Mouse (Mus musculus) G1E (cell line): Measurements from ENCODE around the gene Sgcb.

Experiments used
- CTCF ChIP-seq: IDR thresholded peaks from 2 replicates; pipeline ENCODE4 v1.5.1; 2012; ENCODE audit warnings: low read depth, low read length, inconsistent platforms, mixed read lengths
- GATA2 ChIP-seq: IDR thresholded peaks from 2 replicates; pipeline ENCODE4 v1.6.1; 2012; ENCODE audit warnings: low read depth, low read length, inconsistent platforms, borderline replicate concordance

DNA sequence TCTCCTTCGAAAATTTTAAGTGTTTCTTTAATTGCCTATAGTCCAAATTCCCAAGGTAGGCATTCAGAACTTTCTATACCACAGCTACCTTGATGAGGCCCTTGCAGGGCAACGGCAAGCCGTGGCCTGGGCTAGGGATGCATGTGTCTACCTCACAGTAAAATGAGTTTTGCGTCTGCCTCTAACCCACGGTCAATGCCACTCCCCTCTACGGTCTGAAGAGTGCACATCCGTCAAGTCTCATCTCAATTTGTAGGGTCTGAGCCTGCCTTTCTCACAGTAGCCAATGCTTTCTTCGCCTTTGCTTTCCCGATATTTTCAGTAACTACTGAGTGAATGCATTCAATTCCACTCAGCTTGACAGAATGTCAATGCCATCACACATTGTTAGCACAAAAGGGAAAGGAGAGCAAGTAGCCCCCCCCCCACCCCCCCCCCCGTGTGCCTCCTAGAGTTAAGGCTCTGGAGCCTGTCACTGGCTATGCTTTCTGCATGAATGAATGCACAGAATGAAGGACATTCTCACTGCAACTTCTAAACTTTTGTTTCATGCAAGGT, 16.5 kb downstream of the Sgcb start:
- no peak for TF ChIP-seq CTCF
- TF ChIP-seq GATA2 = no peak
